Mouse (Mus musculus) kidney, embryonic 15.5 days (tissue): Measurements from ENCODE around the gene Sgce. TPM values are rescaled to one million over a fixed set of nuclear protein-coding genes. Genes with fewer than 3 reads are reported as not detected.
"Not testable (repeated sequence)": the region's sequence is repeated elsewhere in the genome, so short reads cannot be mapped to it uniquely, and the experiment has no call there.

Source experiments
- ATAC-seq: fragments of 200-750 bp; cut with Nextera tagmentation; replicated peaks from 2 replicates; pipeline ENCODE4 v1.8.0; 2017; ENCODE audit warnings: moderate TSS enrichment; ENCODE audit not compliant: low FRiP score
- H3K27ac ChIP-seq: fragments of 300-500 bp; sonication (generic); 2 replicates; pipeline ENCODE4 v1.5.1; 2015; ENCODE audit warnings: mild to moderate bottlenecking, inconsistent platforms
- H3K27me3 ChIP-seq: fragments of 300-500 bp; sonication (generic); 2 replicates; pipeline ENCODE4 v1.6.1; 2015; ENCODE audit warnings: inconsistent platforms
- H3K36me3 ChIP-seq: fragments of 300-500 bp; sonication (generic); 2 replicates; pipeline ENCODE4 v1.6.1; 2015; ENCODE audit warnings: inconsistent platforms
- H3K4me1 ChIP-seq: fragments of 300-500 bp; sonication (generic); 2 replicates; pipeline ENCODE4 v1.6.1; 2015; ENCODE audit warnings: inconsistent platforms
- H3K4me2 ChIP-seq: fragments of 300-500 bp; sonication (generic); 2 replicates; pipeline ENCODE4 v1.6.1; 2015; ENCODE audit warnings: moderate library complexity, mild to moderate bottlenecking, inconsistent platforms
- H3K4me3 ChIP-seq: fragments of 300-500 bp; sonication (generic); replicated peaks from 2 replicates; pipeline ENCODE4 v1.5.1; 2015; ENCODE audit warnings: mild to moderate bottlenecking, inconsistent platforms
- H3K9ac ChIP-seq: fragments of 300-500 bp; sonication (generic); 2 replicates; pipeline ENCODE4 v1.6.1; 2015; ENCODE audit warnings: mild to moderate bottlenecking, inconsistent platforms
- H3K9me3 ChIP-seq: fragments of 300-500 bp; sonication (generic); replicated peaks from 2 replicates; pipeline ENCODE4 v1.6.1; 2016; ENCODE audit warnings: inconsistent platforms
- WGBS: fragments of 180-500 bp; shearing (Covaris S2); methylation state at CpG from one replicate; pipeline ENCODE4 v1.1.7; 2015; ENCODE audit warnings: mixed read lengths; 5-methylcytosine and 5-hydroxymethylcytosine counted together
- polyA plus RNA-seq: library from polyadenylated mRNA; unstranded; fragments of >200 nt; fragmentation: Nextera tagmentation; extraction: Ambion mirVana; gene quantifications from 2 replicates; pipeline ENCODE4 v1.2.1, GENCODE M21; 2015

Sgce gene
- polyA plus RNA-seq = 46.8 and 48.7 TPM in 2 replicates

- 47% methylated on average over 38 of the region's 38 CpGs for WGBS
- peak within 1 kb of the TSS; percentile 49 for H3K4me3 ChIP-seq
- peak within 1 kb of the TSS; percentile 48 for H3K9ac ChIP-seq
- peak within 1 kb of the TSS; percentile 65 for H3K4me2 ChIP-seq
- no peaks in the 10 kb centered on the region for H3K4me1 ChIP-seq
- no peaks in the 10 kb centered on the region for H3K27me3 ChIP-seq
- H3K36me3 ChIP-seq = no peaks in the 10 kb centered on the region
- ATAC-seq = peak; percentile 65
- peak within 1 kb of the TSS; percentile 74 for H3K27ac ChIP-seq
- H3K9me3 ChIP-seq = peaks cover 13% of the 10 kb centered on the region
These were observed at the start of gene Sgce, which contains the start of gene Peg10 for GRCm38 (mm10) chr6:4746696-4747439. TSS of gene Sgce (minus strand) at chr6:4747207. TSS of gene Peg10 (plus strand) at chr6:4747306.

GRCm38 (mm10) chr6:4796281-4796680 is 49.3 kb upstream of the Sgce start:
- H3K9ac ChIP-seq = no peak overlapping the region
- no peak overlapping the region for H3K4me3 ChIP-seq
- no peaks in the 10 kb centered on the region for H3K4me1 ChIP-seq
- H3K27ac ChIP-seq = no peak overlapping the region
- no peaks in the 10 kb centered on the region for H3K36me3 ChIP-seq
- H3K4me2 ChIP-seq = no peak overlapping the region
- no peaks in the 10 kb centered on the region for H3K27me3 ChIP-seq
- H3K9me3 ChIP-seq = no peaks in the 10 kb centered on the region
- ATAC-seq = no peak
- 80% methylated on average over 1 of the region's 1 CpGs for WGBS

GRCm38 (mm10) chr6:4762252-4762651 is 15.2 kb upstream of the Sgce start:
- Histone ChIP-seq H3K4me3 (no peak overlapping the region), H3K27me3 (no peaks in the 10 kb centered on the region), H3K9me3 (no peaks in the 10 kb centered on the region), H3K27ac (no peak overlapping the region), H3K9ac (no peak overlapping the region), H3K4me1 (no peaks in the 10 kb centered on the region), H3K36me3 (no peaks in the 10 kb centered on the region), H3K4me2 (no peak overlapping the region)
- peak; percentile 99 for ATAC-seq
- 45% methylated on average over 2 of the region's 2 CpGs for WGBS

GRCm38 (mm10) chr6:4761415-4762142 is 14.6 kb upstream of the Sgce start:
- H3K9ac ChIP-seq, H3K4me2 ChIP-seq, H3K27me3 ChIP-seq, ATAC-seq, H3K9me3 ChIP-seq, H3K4me1 ChIP-seq, H3K36me3 ChIP-seq, H3K27ac ChIP-seq, H3K4me3 ChIP-seq: not testable (repeated sequence)
- 42% methylated on average over 3 of the region's 3 CpGs for WGBS

- 96% methylated on average over 16 of the region's 16 CpGs for WGBS
- Histone ChIP-seq H3K9ac (no peak overlapping the region), H3K9me3 (peaks cover 7% of the 10 kb centered on the region; the same call in 1 of the 2 replicates), H3K27ac (no peak overlapping the region), H3K4me3 (no peak overlapping the region), H3K36me3 (peaks cover 12% of the 10 kb centered on the region; the same call in 1 of the 2 replicates), H3K4me2 (no peak overlapping the region), H3K27me3 (no peaks in the 10 kb centered on the region), H3K4me1 (no peaks in the 10 kb centered on the region)
- ATAC-seq = no peak
These were observed 7.9 kb upstream of the Sgce start for GRCm38 (mm10) chr6:4754886-4755285.

- 95% methylated on average over 10 of the region's 10 CpGs for WGBS
- H3K27me3 ChIP-seq = no peaks in the 10 kb centered on the region
- H3K27ac ChIP-seq = no peak overlapping the region
- no peaks in the 10 kb centered on the region for H3K4me1 ChIP-seq
- H3K4me3 ChIP-seq = no peak overlapping the region
- ATAC-seq = no peak
- no peak overlapping the region for H3K9ac ChIP-seq
- H3K4me2 ChIP-seq = no peak overlapping the region
- H3K36me3 ChIP-seq = peaks cover 12% of the 10 kb centered on the region; the same call in 1 of the 2 replicates
- H3K9me3 ChIP-seq = peaks cover 7% of the 10 kb centered on the region; the same call in 1 of the 2 replicates
These were observed 7.3 kb upstream of the Sgce start for GRCm38 (mm10) chr6:4754286-4754685.

- no peak overlapping the region for H3K9ac ChIP-seq
- no peak overlapping the region for H3K4me2 ChIP-seq
- H3K36me3 ChIP-seq = peaks cover 6% of the 10 kb centered on the region; the same call in 1 of the 2 replicates
- no peak overlapping the region for H3K27ac ChIP-seq
- no peaks in the 10 kb centered on the region for H3K4me1 ChIP-seq
- WGBS = 71% methylated on average over 4 of the region's 4 CpGs
- no peak overlapping the region for H3K4me3 ChIP-seq
- H3K9me3 ChIP-seq = peaks cover 17% of the 10 kb centered on the region
- H3K27me3 ChIP-seq = no peaks in the 10 kb centered on the region
- ATAC-seq = no peak
These were observed 4.3 kb upstream of the Sgce start for GRCm38 (mm10) chr6:4751355-4751754.

GRCm38 (mm10) chr6:4749091-4749490 is 2.1 kb upstream of the Sgce start:
- no peak overlapping the region for H3K27ac ChIP-seq
- WGBS = 55% methylated on average over 22 of the region's 22 CpGs
- no peaks in the 10 kb centered on the region for H3K27me3 ChIP-seq
- no peak overlapping the region for H3K9ac ChIP-seq
- no peaks in the 10 kb centered on the region for H3K4me1 ChIP-seq
- peak overlapping the region; percentile 49 for H3K4me3 ChIP-seq
- H3K9me3 ChIP-seq = peaks cover 13% of the 10 kb centered on the region
- ATAC-seq = peak; percentile 95
- H3K36me3 ChIP-seq = no peaks in the 10 kb centered on the region
- H3K4me2 ChIP-seq = peak overlapping the region; percentile 65

GRCm38 (mm10) chr6:4748506-4748961 is 1.5 kb upstream of the Sgce start:
- H3K27ac ChIP-seq = no peak overlapping the region
- H3K36me3 ChIP-seq = no peaks in the 10 kb centered on the region
- no peaks in the 10 kb centered on the region for H3K4me1 ChIP-seq
- peak overlapping the region; percentile 65 for H3K4me2 ChIP-seq
- peak; percentile 34; the same call in 1 of the 2 replicates for ATAC-seq
- H3K9ac ChIP-seq = no peak overlapping the region
- peaks cover 13% of the 10 kb centered on the region for H3K9me3 ChIP-seq
- WGBS = 50% methylated on average over 15 of the region's 15 CpGs
- peak overlapping the region; percentile 49 for H3K4me3 ChIP-seq
- no peaks in the 10 kb centered on the region for H3K27me3 ChIP-seq

GRCm38 (mm10) chr6:4747677-4748505 is 884 bp upstream of the Sgce start:
- H3K27ac ChIP-seq = 0 out of 2 replicates have a peak overlapping the region, but pooled peaks have one; percentile 54
- H3K27me3 ChIP-seq = no peaks in the 10 kb centered on the region
- no peaks in the 10 kb centered on the region for H3K36me3 ChIP-seq
- ATAC-seq = no peak
- H3K9ac ChIP-seq = peak overlapping the region; percentile 18; the same call in 1 of the 2 replicates
- H3K4me1 ChIP-seq = no peaks in the 10 kb centered on the region
- 54% methylated on average over 71 of the region's 71 CpGs for WGBS
- H3K9me3 ChIP-seq = peaks cover 13% of the 10 kb centered on the region
- peak overlapping the region; percentile 49 for H3K4me3 ChIP-seq
- H3K4me2 ChIP-seq = peak overlapping the region; percentile 65

GRCm38 (mm10) chr6:4746036-4746695 is 841 bp downstream of the Sgce start:
- no peaks in the 10 kb centered on the region for H3K36me3 ChIP-seq
- peak overlapping the region; percentile 65 for H3K4me2 ChIP-seq
- H3K4me1 ChIP-seq = no peaks in the 10 kb centered on the region
- no peak for ATAC-seq
- WGBS = 45% methylated on average over 22 of the region's 22 CpGs
- H3K9me3 ChIP-seq = peaks cover 13% of the 10 kb centered on the region
- peak overlapping the region; percentile 66 for H3K27ac ChIP-seq
- peak overlapping the region; percentile 49 for H3K4me3 ChIP-seq
- H3K27me3 ChIP-seq = no peaks in the 10 kb centered on the region
- H3K9ac ChIP-seq = peak overlapping the region; percentile 48
